Mouse (Mus musculus) C2C12 (cell line): ENCODE results near the gene Chd6. TPM values are rescaled to one million over a fixed set of nuclear protein-coding genes. Genes with fewer than 3 reads are reported as not detected.

ENCODE experiments used
- H3K27me3 ChIP-seq: one replicate; pipeline ENCODE4 v1.6.1; 2011; ENCODE audit not compliant: control insufficient read depth, insufficient read depth, insufficient read length
- H3K36me3 ChIP-seq: one replicate; pipeline ENCODE4 v1.6.1; 2011; ENCODE audit not compliant: control insufficient read depth, insufficient read depth
- H3K4me3 ChIP-seq: one replicate; pipeline ENCODE4 v1.5.1; 2011; ENCODE audit warnings: mild to moderate bottlenecking, control low read depth; ENCODE audit not compliant: poor library complexity, insufficient read depth, severe bottlenecking
- H3K79me2 ChIP-seq: one replicate; pipeline ENCODE4 v1.6.1; 2011; ENCODE audit not compliant: control insufficient read depth, insufficient read depth
- H3K79me3 ChIP-seq: one replicate; pipeline ENCODE4 v1.6.1; 2011; ENCODE audit warnings: low read depth, control low read depth
- H3ac ChIP-seq: one replicate; pipeline ENCODE3; 2011; ENCODE audit warnings: low read depth; ENCODE audit not compliant: control insufficient read depth, insufficient read length
- CEBPB ChIP-seq: IDR thresholded peaks from one replicate; pipeline ENCODE4 v1.6.1; 2011; ENCODE audit warnings: low read depth, mild to moderate bottlenecking, control low read depth, moderate library complexity
- CTCF ChIP-seq: IDR thresholded peaks from one replicate; pipeline ENCODE4 v1.5.1; 2011; ENCODE audit not compliant: control insufficient read depth, insufficient read depth, insufficient read length
- FOSL1 ChIP-seq: IDR thresholded peaks from one replicate; pipeline ENCODE4 v1.8.0; 2011; ENCODE audit warnings: mild to moderate bottlenecking, low read length; ENCODE audit not compliant: poor library complexity, insufficient read depth, severe bottlenecking
- MAX ChIP-seq: IDR thresholded peaks from one replicate; pipeline ENCODE4 v1.6.1; 2011; ENCODE audit warnings: mild to moderate bottlenecking, control low read depth
- MYOD1 ChIP-seq: IDR thresholded peaks from one replicate; pipeline ENCODE4 v1.6.1; 2011; ENCODE audit warnings: low read depth; ENCODE audit not compliant: control insufficient read depth, insufficient read length
- MYOG ChIP-seq: IDR thresholded peaks from one replicate; pipeline ENCODE4 v1.6.1; 2011; ENCODE audit not compliant: control insufficient read depth, insufficient read length; ENCODE audit errors: extremely low read depth
- USF1 ChIP-seq: IDR thresholded peaks from one replicate; pipeline ENCODE4 v1.6.1; 2011; ENCODE audit warnings: low read depth, mild to moderate bottlenecking, control low read depth, moderate library complexity
- polyA plus RNA-seq: library from polyadenylated mRNA; unstranded; fragments of >200 nt; fragmentation: generic; extraction: Trizol; gene quantifications from one replicate; pipeline ENCODE4 v1.2.1, GENCODE M21; 2012; ENCODE audit warnings: missing spikeins

The Chd6 gene
- polyA plus RNA-seq, 1 experiment: 3.9 TPM

- Histone ChIP-seq H3K36me3 (no peaks in the 10 kb centered on the region), H3K27me3 (no peaks in the 10 kb centered on the region), H3K79me3 (peaks cover 13% of the 10 kb centered on the region), H3K79me2 (peaks cover 18% of the 10 kb centered on the region), H3ac (no peak overlapping the region), H3K4me3 (no peak overlapping the region)
- TF ChIP-seq CEBPB: no peak
- no peak for TF ChIP-seq CTCF
- no peak for TF ChIP-seq MAX
- no peak for TF ChIP-seq FOSL1
- TF ChIP-seq MYOG: no peak
- TF ChIP-seq MYOD1: no peak
- no peak for TF ChIP-seq USF1
These were observed 42.6 kb downstream of the Chd6 start for GRCm38 (mm10) chr2:161066097-161066759.

- peaks cover 10% of the 10 kb centered on the region for H3K79me3 ChIP-seq
- no peak overlapping the region for H3ac ChIP-seq
- TF ChIP-seq CEBPB: no peak
- no peak for TF ChIP-seq FOSL1
- TF ChIP-seq CTCF: no peak
- TF ChIP-seq MYOD1: no peak
- no peak for TF ChIP-seq USF1
- no peak for TF ChIP-seq MAX
- no peak for TF ChIP-seq MYOG
- peaks cover 24% of the 10 kb centered on the region for H3K79me2 ChIP-seq
- no peaks in the 10 kb centered on the region for H3K27me3 ChIP-seq
- no peaks in the 10 kb centered on the region for H3K36me3 ChIP-seq
- H3K4me3 ChIP-seq: no peak overlapping the region
These were observed 43.3 kb downstream of the Chd6 start for GRCm38 (mm10) chr2:161065594-161065993.

GRCm38 (mm10) chr2:161064836-161065235 is 44.0 kb downstream of the Chd6 start:
- Histone ChIP-seq H3K36me3 (no peaks in the 10 kb centered on the region), H3K4me3 (no peak overlapping the region), H3ac (no peak overlapping the region), H3K79me3 (peaks cover 10% of the 10 kb centered on the region), H3K79me2 (peaks cover 25% of the 10 kb centered on the region), H3K27me3 (no peaks in the 10 kb centered on the region)
- TF ChIP-seq MAX (no peak), MYOD1 (no peak), USF1 (no peak), CEBPB (no peak), MYOG (no peak), FOSL1 (no peak)

GRCm38 (mm10) chr2:161058841-161059240 is 50.0 kb downstream of the Chd6 start:
- H3ac ChIP-seq: no peak overlapping the region
- no peak overlapping the region for H3K4me3 ChIP-seq
- H3K79me3 ChIP-seq: peaks cover 3% of the 10 kb centered on the region
- TF ChIP-seq MYOD1 (no peak), CTCF (no peak), MAX (no peak), MYOG (no peak), FOSL1 (no peak), USF1 (no peak)
- H3K36me3 ChIP-seq: no peaks in the 10 kb centered on the region
- H3K27me3 ChIP-seq: no peaks in the 10 kb centered on the region
- peaks cover 20% of the 10 kb centered on the region for H3K79me2 ChIP-seq

- Histone ChIP-seq H3K4me3 (no peak overlapping the region), H3K27me3 (no peaks in the 10 kb centered on the region), H3K36me3 (peaks cover 17% of the 10 kb centered on the region), H3K79me3 (no peaks in the 10 kb centered on the region), H3K79me2 (no peaks in the 10 kb centered on the region), H3ac (no peak overlapping the region)
- TF ChIP-seq MAX: no peak
These were observed 55.1 kb downstream of the Chd6 start for GRCm38 (mm10) chr2:161053765-161054164.

- peaks cover 24% of the 10 kb centered on the region for H3K36me3 ChIP-seq
These were observed 56.7 kb downstream of the Chd6 start for GRCm38 (mm10) chr2:161052175-161052574.

More at GRCm38 (mm10) chr2:161052175-161052574, 56.7 kb downstream of the Chd6 start:
- Histone ChIP-seq H3K79me2 (no peaks in the 10 kb centered on the region), H3K27me3 (no peaks in the 10 kb centered on the region), H3ac (no peak overlapping the region), H3K79me3 (no peaks in the 10 kb centered on the region), H3K4me3 (no peak overlapping the region)
- TF ChIP-seq FOSL1 (no peak), MAX (no peak)
